Mouse (Mus musculus): ENCODE data around the gene Pdgfd. TPM values are rescaled to one million over a fixed set of nuclear protein-coding genes. Genes with fewer than 3 reads are reported as not detected.
"Not testable (repeated sequence)": the region's sequence is repeated elsewhere in the genome, so short reads cannot be mapped to it uniquely, and the experiment has no call there.

Pdgfd gene
- total RNA-seq (2015; ENCODE audit: low replicate concordance) (1.1 and 4.6 TPM in 2 replicates), total RNA-seq (2017; ENCODE audit: low replicate concordance) (1.4 and 3.0 TPM in 2 replicates)

- peak; percentile 97 for ATAC-seq (replicated peaks; ENCODE audit: low FRiP score, poor library complexity, severe bottlenecking)
Observed at GRCm38 (mm10) chr9:6168391-6169037, at the start of gene Pdgfd. Gene Pdgfd, plus strand, starts transcription at chr9:6168584.

- ATAC-seq (replicated peaks; ENCODE audit: low FRiP score, poor library complexity, severe bottlenecking): peak; percentile 80
Observed at GRCm38 (mm10) chr9:6169038-6169431, 651 bp downstream of the Pdgfd start.

- ATAC-seq (replicated peaks; ENCODE audit: low FRiP score, poor library complexity, severe bottlenecking): no peak
Observed at GRCm38 (mm10) chr9:6170962-6171361, 2.6 kb downstream of the Pdgfd start.

GRCm38 (mm10) chr9:6173276-6173675 is 4.9 kb downstream of the Pdgfd start:
- ATAC-seq (replicated peaks; ENCODE audit: low FRiP score, poor library complexity, severe bottlenecking): no peak

- no peak for ATAC-seq (replicated peaks; ENCODE audit: low FRiP score, poor library complexity, severe bottlenecking)
Observed at GRCm38 (mm10) chr9:6175731-6176130, 7.3 kb downstream of the Pdgfd start.

GRCm38 (mm10) chr9:6182307-6182923 is 14.0 kb downstream of the Pdgfd start:
- ATAC-seq (replicated peaks; ENCODE audit: low FRiP score, poor library complexity, severe bottlenecking): peak; percentile 79

- no peak for ATAC-seq (replicated peaks; ENCODE audit: low FRiP score, poor library complexity, severe bottlenecking)
Observed at GRCm38 (mm10) chr9:6187955-6188354, 19.6 kb downstream of the Pdgfd start.

- ATAC-seq (replicated peaks; ENCODE audit: low FRiP score, poor library complexity, severe bottlenecking): no peak
Observed at GRCm38 (mm10) chr9:6193352-6193751, 25.0 kb downstream of the Pdgfd start.

GRCm38 (mm10) chr9:6212862-6213261 is 44.5 kb downstream of the Pdgfd start:
- ATAC-seq (replicated peaks; ENCODE audit: low FRiP score, poor library complexity, severe bottlenecking): no peak

GRCm38 (mm10) chr9:6217505-6217904 is 49.1 kb downstream of the Pdgfd start:
- no peak for ATAC-seq (replicated peaks; ENCODE audit: low FRiP score, poor library complexity, severe bottlenecking)

GRCm38 (mm10) chr9:6235982-6236381 is 67.6 kb downstream of the Pdgfd start:
- ATAC-seq (replicated peaks; ENCODE audit: low FRiP score, poor library complexity, severe bottlenecking): not testable (repeated sequence)

GRCm38 (mm10) chr9:6250320-6250719 is 81.9 kb downstream of the Pdgfd start:
- ATAC-seq (replicated peaks; ENCODE audit: low FRiP score, poor library complexity, severe bottlenecking): no peak

GRCm38 (mm10) chr9:6251990-6252389 is 83.6 kb downstream of the Pdgfd start:
- ATAC-seq (replicated peaks; ENCODE audit: low FRiP score, poor library complexity, severe bottlenecking): no peak

GRCm38 (mm10) chr9:6257072-6257471 is 88.7 kb downstream of the Pdgfd start:
- no peak for ATAC-seq (replicated peaks; ENCODE audit: low FRiP score, poor library complexity, severe bottlenecking)

- no peak for ATAC-seq (replicated peaks; ENCODE audit: low FRiP score, poor library complexity, severe bottlenecking)
Observed at GRCm38 (mm10) chr9:6264820-6265219, 96.4 kb downstream of the Pdgfd start.

GRCm38 (mm10) chr9:6269796-6270280 is 101.5 kb downstream of the Pdgfd start, which contains the start of gene Ddi1:
Gene Ddi1, minus strand, starts transcription at chr9:6269846.
- ATAC-seq (replicated peaks; ENCODE audit: low FRiP score, poor library complexity, severe bottlenecking): no peak

GRCm38 (mm10) chr9:6276395-6276794 is 108.0 kb downstream of the Pdgfd start:
- ATAC-seq (replicated peaks; ENCODE audit: low FRiP score, poor library complexity, severe bottlenecking): no peak

- ATAC-seq (replicated peaks; ENCODE audit: low FRiP score, poor library complexity, severe bottlenecking): no peak
Observed at GRCm38 (mm10) chr9:6277526-6277925, 109.1 kb downstream of the Pdgfd start.

GRCm38 (mm10) chr9:6286770-6287169 is 118.4 kb downstream of the Pdgfd start:
- no peak for ATAC-seq (replicated peaks; ENCODE audit: low FRiP score, poor library complexity, severe bottlenecking)

GRCm38 (mm10) chr9:6289211-6289696 is 120.9 kb downstream of the Pdgfd start:
- no peak for ATAC-seq (replicated peaks; ENCODE audit: low FRiP score, poor library complexity, severe bottlenecking)

GRCm38 (mm10) chr9:6298547-6298946 is 130.2 kb downstream of the Pdgfd start:
- ATAC-seq (replicated peaks; ENCODE audit: low FRiP score, poor library complexity, severe bottlenecking): no peak
